Mouse (Mus musculus) spleen, adult 2 months (tissue): ENCODE results near the gene Man2a1. TPM values are rescaled to one million over a fixed set of nuclear protein-coding genes. Genes with fewer than 3 reads are reported as not detected.

Experiments
- DNase-seq, 2 experiments: peaks; one replicate each; pipeline versions ENCODE4 v3.0.0 to v3.0.0-alpha.2; 2012 to 2021; ENCODE audit warnings: low spot score in 2 of 2, low read depth in 1 of 2
- H3K27ac ChIP-seq: fragments of 200-500 bp; 2 replicates; pipeline ENCODE4 v1.5.1; 2012; ENCODE audit warnings: low read length, inconsistent platforms; ENCODE audit not compliant: insufficient read depth
- H3K27me3 ChIP-seq: fragments of 200-500 bp; 2 replicates; pipeline ENCODE4 v1.6.1; 2012; ENCODE audit warnings: mild to moderate bottlenecking, moderate library complexity, low read length, inconsistent platforms; ENCODE audit not compliant: control insufficient read depth, insufficient read depth
- H3K36me3 ChIP-seq: fragments of 200-500 bp; 2 replicates; pipeline ENCODE4 v1.6.1; 2012; ENCODE audit warnings: mild to moderate bottlenecking, low read length, inconsistent platforms; ENCODE audit not compliant: control insufficient read depth, insufficient read depth
- H3K4me1 ChIP-seq: fragments of 200-500 bp; 2 replicates; pipeline ENCODE4 v1.6.1; 2011; ENCODE audit warnings: inconsistent platforms; ENCODE audit not compliant: control insufficient read depth, insufficient read depth, insufficient read length
- H3K4me3 ChIP-seq: fragments of 200-500 bp; 2 replicates; pipeline ENCODE4 v1.5.1; 2011; ENCODE audit warnings: mild to moderate bottlenecking, inconsistent platforms; ENCODE audit not compliant: insufficient read depth, insufficient read length; ENCODE audit errors: extremely low read depth
- CTCF ChIP-seq: fragments of 200-500 bp; IDR thresholded peaks from 2 replicates; pipeline ENCODE4 v1.5.1; 2011; ENCODE audit warnings: mild to moderate bottlenecking, inconsistent platforms; ENCODE audit not compliant: insufficient read depth, insufficient read length, insufficient replicate concordance; ENCODE audit errors: extremely low read depth
- POLR2A ChIP-seq: fragments of 200-500 bp; IDR thresholded peaks from 2 replicates; pipeline ENCODE4 v1.6.1; 2011; ENCODE audit warnings: low read depth, low read length, inconsistent platforms
- WGBS: fragments of 180-500 bp; shearing (Covaris S2); methylation state at CpG from one replicate; pipeline ENCODE4 v1.1.7; 2018; 5-methylcytosine and 5-hydroxymethylcytosine counted together
- polyA plus RNA-seq: library from polyadenylated mRNA; depleted of rRNA; stranded (reverse); fragments of >200 nt; gene quantifications from 2 replicates; pipeline ENCODE4 v1.2.3, GENCODE M21; 2012

The Man2a1 gene
- polyA plus RNA-seq, 1 experiment = 10.6 TPM

GRCm38 (mm10) chr17:64766507-64766906 lies 166.0 kb downstream of the Man2a1 start:
- Histone ChIP-seq H3K4me1 (no peaks in the 10 kb centered on the region), H3K4me3 (no peak overlapping the region), H3K27ac (no peak overlapping the region), H3K27me3 (no peaks in the 10 kb centered on the region), H3K36me3 (no peaks in the 10 kb centered on the region)
- no peak for DNase-seq
- WGBS = 85% methylated on average over 6 of the region's 6 CpGs
- TF ChIP-seq POLR2A (no peak), CTCF (no peak)

GRCm38 (mm10) chr17:64770277-64770676 lies 169.7 kb downstream of the Man2a1 start:
- TF ChIP-seq CTCF = no peak
- no peak for TF ChIP-seq POLR2A
- WGBS = 82% methylated on average over 1 of the region's 1 CpGs
- DNase-seq = no peak

GRCm38 (mm10) chr17:64772611-64773010 lies 172.1 kb downstream of the Man2a1 start:
- Histone ChIP-seq H3K27ac (no peak overlapping the region), H3K27me3 (no peaks in the 10 kb centered on the region), H3K36me3 (no peaks in the 10 kb centered on the region), H3K4me3 (no peak overlapping the region), H3K4me1 (no peaks in the 10 kb centered on the region)
- DNase-seq = no peak
- no peak for TF ChIP-seq CTCF
- TF ChIP-seq POLR2A = no peak

More at GRCm38 (mm10) chr17:64770277-64770676, 169.7 kb downstream of the Man2a1 start:
- H3K4me1 ChIP-seq = no peaks in the 10 kb centered on the region
- no peak overlapping the region for H3K27ac ChIP-seq
- no peak overlapping the region for H3K4me3 ChIP-seq
- no peaks in the 10 kb centered on the region for H3K36me3 ChIP-seq
- no peaks in the 10 kb centered on the region for H3K27me3 ChIP-seq

- no peaks in the 10 kb centered on the region for H3K36me3 ChIP-seq
- H3K27ac ChIP-seq = no peak overlapping the region
- no peaks in the 10 kb centered on the region for H3K4me1 ChIP-seq
- WGBS = 88% methylated on average over 5 of the region's 5 CpGs
- TF ChIP-seq POLR2A (no peak), CTCF (no peak)
- H3K27me3 ChIP-seq = no peaks in the 10 kb centered on the region
- no peak for DNase-seq
- no peak overlapping the region for H3K4me3 ChIP-seq
Measured at GRCm38 (mm10) chr17:64774218-64774617, 173.7 kb downstream of the Man2a1 start.

- Histone ChIP-seq H3K4me1 (no peaks in the 10 kb centered on the region; the same call in 1 of the 2 replicates), H3K27me3 (no peaks in the 10 kb centered on the region), H3K27ac (no peak overlapping the region), H3K4me3 (no peak overlapping the region), H3K36me3 (no peaks in the 10 kb centered on the region)
- 89% methylated on average over 3 of the region's 3 CpGs for WGBS
- TF ChIP-seq CTCF (no peak), POLR2A (no peak)
- DNase-seq = no peak
Measured at GRCm38 (mm10) chr17:64778300-64778699, 177.8 kb downstream of the Man2a1 start.

- H3K4me1 ChIP-seq = no peaks in the 10 kb centered on the region; the same call in 1 of the 2 replicates
- H3K36me3 ChIP-seq = no peaks in the 10 kb centered on the region
- DNase-seq = no peak
- TF ChIP-seq POLR2A (no peak), CTCF (no peak)
- H3K4me3 ChIP-seq = no peak overlapping the region
- no peak overlapping the region for H3K27ac ChIP-seq
- WGBS = 93% methylated on average over 12 of the region's 12 CpGs
- no peaks in the 10 kb centered on the region for H3K27me3 ChIP-seq
Measured at GRCm38 (mm10) chr17:64778756-64779155, 178.2 kb downstream of the Man2a1 start.

- no peak overlapping the region for H3K27ac ChIP-seq
- no peaks in the 10 kb centered on the region for H3K27me3 ChIP-seq
- no peak for TF ChIP-seq POLR2A
- TF ChIP-seq CTCF = no peak
- WGBS = 60% methylated on average over 18 of the region's 18 CpGs
- no peaks in the 10 kb centered on the region for H3K36me3 ChIP-seq
- no peak overlapping the region for H3K4me3 ChIP-seq
- DNase-seq = peak in 1 of 2 experiments; percentile 9
- H3K4me1 ChIP-seq = no peaks in the 10 kb centered on the region; the same call in 1 of the 2 replicates
Measured at GRCm38 (mm10) chr17:64780753-64781490, 180.4 kb downstream of the Man2a1 start.
